Mouse (Mus musculus) right cerebral cortex, adult 2 months (tissue): ENCODE measurements around the gene Dnajc6.
A peak's percentile ranks its signal among the peaks of the same experiment; 100 is the strongest.

Experiments used
- DNase-seq, 2 experiments: peaks; one replicate each; pipeline ENCODE4 v3.0.0; 2021 to 2022; ENCODE audit warnings: low spot score in 2 of 2

Gene Dnajc6

DNA sequence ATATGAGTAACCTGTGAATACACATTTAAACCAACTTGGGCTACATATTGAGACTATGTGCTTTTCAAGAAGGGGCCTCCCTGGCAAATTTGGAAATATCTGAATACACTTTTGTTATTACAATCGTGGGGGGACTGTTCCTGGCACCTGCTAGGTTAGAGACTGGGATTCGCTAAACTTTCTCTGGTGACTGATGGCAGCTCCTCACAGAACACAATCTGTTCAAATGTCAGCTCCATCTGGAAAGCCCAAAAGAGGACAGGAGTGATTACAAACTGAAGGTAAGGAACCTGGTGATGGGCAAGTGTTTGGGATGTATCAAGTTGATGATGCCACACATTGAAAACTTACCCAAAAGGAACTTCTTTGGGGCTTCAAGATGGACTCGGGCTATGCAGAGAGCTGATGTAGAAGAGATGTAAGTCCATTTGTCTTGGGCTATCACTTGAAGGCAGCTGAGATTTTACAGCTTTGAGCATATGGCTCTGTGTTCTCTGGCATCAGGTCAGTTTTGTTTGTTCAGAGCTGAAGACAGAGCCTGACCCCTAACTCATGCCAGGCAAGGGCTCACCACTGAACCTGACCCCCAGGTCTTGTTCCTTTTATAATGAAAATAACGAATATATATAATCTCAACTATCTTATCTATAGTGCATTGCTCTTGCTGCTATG lies 68.4 kb downstream of the Dnajc6 start:
- DNase-seq, result no peak

DNA sequence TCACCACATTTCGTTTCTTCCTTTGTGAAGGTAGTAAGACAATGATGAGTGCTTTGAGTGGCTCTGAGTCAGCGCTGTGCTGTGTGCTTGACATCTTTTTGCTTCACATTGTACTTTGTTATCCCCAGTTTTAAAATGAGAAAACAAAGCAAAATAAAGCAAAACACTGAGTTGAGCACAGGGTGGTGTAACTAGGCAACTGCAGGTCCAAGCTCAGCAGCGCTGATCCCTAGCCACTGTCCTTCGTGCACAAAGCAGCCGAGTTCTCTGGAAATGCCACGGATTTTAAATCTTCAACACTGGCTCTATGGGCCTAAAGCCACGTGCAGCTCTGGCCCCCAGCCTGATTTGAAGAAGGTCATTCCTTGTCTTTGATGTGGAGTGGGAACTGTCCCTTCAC lies 72.6 kb downstream of the Dnajc6 start:
- DNase-seq, result no peak

DNA sequence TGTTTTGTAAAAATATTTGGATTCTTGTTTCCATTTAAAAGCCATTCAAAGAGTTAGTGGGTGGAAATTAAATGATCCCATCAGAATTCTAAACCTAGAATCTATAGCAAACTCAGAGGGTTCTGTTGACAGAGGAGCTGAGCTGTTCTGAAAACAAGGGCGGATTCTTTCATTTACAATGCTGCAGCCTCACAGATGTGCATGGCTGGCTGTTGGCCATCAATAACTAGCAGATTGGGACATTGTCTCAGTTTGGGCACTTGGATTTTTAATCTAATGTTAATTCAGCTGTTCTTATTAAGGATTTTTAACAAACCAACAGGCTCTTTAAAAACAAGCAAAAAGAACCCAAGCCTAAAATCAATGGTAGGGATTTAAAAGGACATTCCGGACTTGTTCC lies 75.7 kb downstream of the Dnajc6 start:
- DNase-seq, result no peak

- DNase-seq, result no peak
These were observed 78.9 kb downstream of the Dnajc6 start for GRCm38 (mm10) chr4:101575307-101575706.

GRCm38 (mm10) chr4:101578720-101579119 lies 82.3 kb downstream of the Dnajc6 start:
- DNase-seq, result no peak

- no peak for DNase-seq
These were observed 83.1 kb downstream of the Dnajc6 start for GRCm38 (mm10) chr4:101579517-101579916.

- no peak for DNase-seq
These were observed 84.7 kb downstream of the Dnajc6 start for GRCm38 (mm10) chr4:101581156-101581555.

GRCm38 (mm10) chr4:101582882-101583281 lies 86.4 kb downstream of the Dnajc6 start:
- DNase-seq, result no peak

DNA sequence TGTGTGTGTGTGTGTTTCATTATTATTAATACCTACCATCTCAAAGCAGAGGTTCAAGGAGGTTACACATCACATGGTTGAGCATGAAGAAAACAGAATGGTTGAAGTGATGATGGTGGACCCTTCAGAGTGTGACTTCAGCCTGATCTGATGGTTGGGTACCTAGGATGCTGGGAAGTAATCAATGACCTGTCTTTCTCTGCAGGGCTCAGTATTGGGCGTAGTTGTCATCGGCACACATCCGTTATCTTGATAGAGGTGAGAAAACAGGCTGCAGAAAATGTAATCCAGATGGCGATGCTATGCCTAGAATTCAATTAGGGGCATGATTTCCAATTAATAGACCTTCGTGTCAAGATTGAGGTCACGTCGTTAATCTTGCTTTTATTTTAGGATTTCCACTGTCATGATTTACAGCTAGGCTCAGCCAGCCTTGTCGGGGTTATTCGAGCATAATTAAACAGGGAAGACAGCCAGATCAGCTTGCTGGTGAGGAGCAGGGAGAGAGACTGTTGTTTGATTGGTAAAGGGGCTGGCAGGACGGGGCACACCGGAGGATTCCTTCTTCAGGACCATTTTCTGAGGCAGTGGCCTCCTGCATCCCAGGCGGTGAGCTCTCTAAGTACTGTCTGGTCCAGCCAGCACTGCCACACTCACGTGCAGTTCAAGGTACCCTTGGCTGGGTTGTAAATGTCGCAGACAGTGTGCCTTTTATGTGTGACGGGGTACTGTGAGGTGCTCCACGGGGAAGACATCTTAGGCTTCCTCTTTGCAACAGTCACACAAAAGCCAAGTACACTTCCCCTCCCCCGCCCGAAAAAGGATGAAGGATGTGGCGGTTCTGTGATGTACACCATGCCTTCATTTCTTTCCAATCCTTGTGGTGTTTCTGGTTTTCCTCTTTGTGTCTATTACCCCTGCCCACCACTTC lies 88.3 kb downstream of the Dnajc6 start:
- no peak for DNase-seq

DNA sequence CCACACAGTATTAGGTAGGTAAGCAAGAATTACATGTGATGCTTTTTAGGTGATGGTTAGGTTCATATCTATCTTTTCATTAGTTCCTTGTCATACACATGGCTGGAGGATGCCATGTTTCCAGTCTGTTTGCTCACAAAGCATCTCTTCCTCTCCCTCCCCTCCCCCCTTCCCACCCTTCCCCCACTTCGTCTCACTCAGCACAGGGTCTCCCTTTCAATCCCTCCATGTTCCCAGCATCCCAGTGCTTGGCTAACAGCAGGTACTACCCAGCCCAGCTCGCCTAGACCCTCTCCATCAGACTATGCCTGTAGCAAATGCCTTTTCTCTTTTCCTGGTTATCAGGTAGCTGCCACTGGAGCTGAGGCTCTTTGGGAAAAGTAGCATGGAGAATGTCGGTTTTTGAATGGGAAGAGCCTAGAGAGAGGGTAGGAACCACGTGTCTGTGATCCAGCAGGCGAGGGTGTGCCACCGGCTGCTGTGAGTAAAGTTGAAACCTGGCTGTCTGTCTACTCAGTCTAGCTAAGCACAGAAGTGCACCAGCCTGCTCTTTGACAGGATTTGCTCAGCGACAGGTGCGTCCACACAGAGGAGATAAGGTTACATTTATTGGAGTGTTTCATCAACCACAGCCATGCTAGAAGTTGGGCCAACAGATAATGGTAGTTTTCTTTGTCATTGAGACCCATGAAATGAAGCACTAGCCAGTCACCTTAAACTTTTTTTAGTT lies 89.2 kb downstream of the Dnajc6 start:
- no peak for DNase-seq

- peak; percentile 50 to 60 for DNase-seq
These were observed 92.5 kb downstream of the Dnajc6 start for GRCm38 (mm10) chr4:101588932-101589331.

- no peak for DNase-seq
These were observed 93.3 kb downstream of the Dnajc6 start for GRCm38 (mm10) chr4:101589771-101590170.

DNA sequence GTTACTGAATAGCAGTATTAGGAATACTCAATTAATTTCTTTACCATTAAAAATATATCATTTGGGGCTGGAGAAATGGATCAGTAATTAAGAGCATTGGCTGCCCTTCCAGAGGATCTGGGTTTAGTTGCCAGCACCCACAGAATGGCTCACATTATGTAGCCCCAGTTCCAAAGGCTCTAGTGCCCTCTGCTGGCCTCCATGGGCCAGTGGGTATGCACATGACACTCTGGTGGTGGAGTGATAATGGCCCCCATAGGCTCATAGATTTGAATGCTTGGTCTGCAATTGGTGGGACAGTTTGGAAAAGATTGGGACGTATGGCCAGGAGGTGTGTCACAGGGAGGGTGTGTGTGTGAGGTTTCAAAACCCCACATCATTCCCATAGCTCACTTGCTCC lies 95.0 kb downstream of the Dnajc6 start:
- no peak for DNase-seq

GRCm38 (mm10) chr4:101592466-101592865 lies 96.0 kb downstream of the Dnajc6 start:
- DNase-seq, result no peak

DNA sequence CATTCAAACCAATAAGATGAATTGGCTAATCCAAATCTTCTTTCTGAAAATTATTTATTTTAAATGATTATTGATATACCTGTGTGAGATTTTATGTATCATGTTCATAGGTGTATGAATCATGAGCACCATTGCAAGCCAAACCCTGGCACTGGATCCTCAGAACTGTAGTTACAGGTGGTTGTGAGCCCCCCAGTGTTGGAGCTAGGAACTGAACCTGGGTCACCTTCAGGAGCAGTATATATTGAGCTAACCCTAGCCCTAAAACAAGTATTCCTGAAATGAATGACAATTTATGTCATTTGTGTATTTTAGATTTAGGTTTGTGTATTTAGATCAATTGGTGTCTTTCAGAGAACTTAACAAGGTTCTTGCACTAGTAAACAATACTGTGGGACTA lies 105.3 kb downstream of the Dnajc6 start:
- DNase-seq, result no peak

GRCm38 (mm10) chr4:101603635-101604034 lies 107.2 kb downstream of the Dnajc6 start:
- no peak for DNase-seq

- no peak for DNase-seq
These were observed 120.1 kb downstream of the Dnajc6 start for GRCm38 (mm10) chr4:101616520-101616919.

DNA sequence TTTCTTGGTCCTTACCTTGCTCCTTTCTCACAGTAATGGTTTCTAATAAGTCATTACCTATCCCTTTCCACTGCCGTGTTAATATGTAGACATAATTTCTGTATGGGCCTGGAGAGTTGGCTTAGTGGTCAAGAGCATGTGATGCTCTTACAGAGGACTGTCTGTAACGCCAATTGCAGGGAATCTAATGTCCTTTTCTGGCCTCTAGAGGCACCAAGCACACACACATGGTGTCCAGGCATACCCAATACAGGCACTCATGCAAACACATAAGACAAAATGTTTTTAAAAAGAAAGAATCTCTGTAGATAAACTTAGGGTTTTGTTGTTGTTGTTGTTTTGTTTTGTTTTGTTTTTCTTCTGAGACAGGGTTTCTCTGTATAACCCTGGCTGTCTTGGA lies 121.3 kb downstream of the Dnajc6 start:
- DNase-seq, result no peak

DNA sequence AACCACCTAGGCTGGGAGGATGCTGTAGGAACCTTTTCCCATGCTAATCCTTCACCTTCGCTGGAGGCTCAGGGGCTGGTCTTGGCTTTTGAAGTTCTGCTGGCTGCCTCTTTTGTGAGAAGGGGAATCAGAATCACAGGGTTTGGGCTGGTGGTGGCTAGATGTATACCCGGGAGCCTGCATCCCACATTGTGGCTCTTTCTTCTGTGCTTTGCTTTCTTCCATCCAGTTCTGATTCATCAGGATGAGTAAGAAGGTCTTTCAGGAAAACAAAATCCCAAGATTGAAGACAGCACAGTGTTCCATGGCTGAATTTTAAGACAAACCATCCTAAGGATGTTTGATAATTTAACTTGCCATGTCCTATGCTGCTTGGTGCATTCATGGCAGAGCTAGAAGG lies 123.8 kb downstream of the Dnajc6 start:
- DNase-seq, result peak in 1 of 2 experiments; percentile 26

DNA sequence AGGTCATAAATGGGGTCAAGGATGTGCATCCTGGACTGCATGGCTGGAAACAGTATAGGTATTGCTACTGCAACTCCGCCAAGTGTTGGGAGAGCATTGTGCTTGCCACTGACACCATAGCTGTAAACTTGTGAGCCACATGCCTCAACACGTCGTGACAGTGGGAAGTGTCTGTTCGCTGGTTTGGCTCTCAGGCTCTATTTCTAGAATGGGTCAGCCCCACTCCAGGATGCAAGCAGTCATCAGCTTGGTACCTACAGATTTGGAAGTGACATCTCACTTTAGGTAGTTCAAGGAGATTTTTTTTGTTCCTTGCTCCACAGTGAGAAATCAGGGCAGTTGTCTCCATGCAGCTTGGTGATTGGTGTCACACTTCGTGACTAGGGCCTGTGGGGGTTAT lies 124.8 kb downstream of the Dnajc6 start:
- no peak for DNase-seq

DNA sequence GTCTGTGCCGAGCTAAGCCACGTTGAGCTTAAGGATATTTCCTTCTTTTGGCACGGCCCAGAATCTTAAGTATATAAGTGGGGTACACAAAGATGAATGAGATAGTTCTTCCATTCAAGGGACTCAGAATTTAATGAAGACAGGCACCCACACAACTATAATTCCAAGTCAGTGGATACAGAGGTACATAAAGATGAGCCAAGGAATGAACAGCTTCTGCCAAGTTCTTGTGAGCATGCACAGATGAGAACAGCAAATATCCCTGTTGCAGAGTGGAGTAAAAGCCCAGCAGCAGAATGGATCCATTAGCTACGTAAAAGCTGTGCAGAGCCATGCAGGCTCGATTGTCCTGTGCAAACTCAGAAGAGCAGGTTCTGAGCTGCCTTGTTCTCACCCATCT lies 128.8 kb downstream of the Dnajc6 start:
- no peak for DNase-seq

DNA sequence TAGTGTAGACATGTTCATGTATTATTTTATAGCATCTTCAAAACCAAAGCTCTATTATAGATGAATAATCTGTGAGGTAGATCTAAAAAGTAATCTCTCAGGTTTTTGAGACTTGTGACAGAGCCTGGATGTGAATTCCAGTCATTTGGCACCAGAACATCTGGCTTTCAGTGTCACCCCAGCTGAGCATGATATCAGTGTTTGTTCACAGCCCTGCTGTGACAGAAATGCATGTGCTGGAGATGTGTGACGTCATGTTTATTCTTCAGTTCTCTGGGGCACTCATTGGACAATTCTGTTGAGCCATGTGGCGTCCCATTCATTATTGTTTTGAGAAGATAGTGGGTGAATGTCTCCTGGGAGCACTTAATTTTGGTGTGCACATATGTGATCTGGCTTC lies 139.1 kb downstream of the Dnajc6 start:
- no peak for DNase-seq
